Mouse (Mus musculus) G1E (cell line): Measurements from ENCODE around the gene Cnpy1.

ENCODE experiments used
- CTCF ChIP-seq: IDR thresholded peaks from 2 replicates; pipeline ENCODE4 v1.5.1; 2012; ENCODE audit warnings: low read depth, low read length, inconsistent platforms, mixed read lengths
- GATA1 ChIP-seq: IDR thresholded peaks from 2 replicates; pipeline ENCODE4 v1.6.1; 2012; ENCODE audit warnings: borderline replicate concordance, low read length, inconsistent platforms, mixed read lengths
- GATA2 ChIP-seq: IDR thresholded peaks from 2 replicates; pipeline ENCODE4 v1.6.1; 2012; ENCODE audit warnings: low read depth, low read length, inconsistent platforms, borderline replicate concordance
- POLR2AphosphoS5 ChIP-seq: IDR thresholded peaks from 2 replicates; pipeline ENCODE4 v1.6.1; 2012; ENCODE audit warnings: low read depth, low read length, inconsistent platforms; ENCODE audit not compliant: insufficient replicate concordance

DNA sequence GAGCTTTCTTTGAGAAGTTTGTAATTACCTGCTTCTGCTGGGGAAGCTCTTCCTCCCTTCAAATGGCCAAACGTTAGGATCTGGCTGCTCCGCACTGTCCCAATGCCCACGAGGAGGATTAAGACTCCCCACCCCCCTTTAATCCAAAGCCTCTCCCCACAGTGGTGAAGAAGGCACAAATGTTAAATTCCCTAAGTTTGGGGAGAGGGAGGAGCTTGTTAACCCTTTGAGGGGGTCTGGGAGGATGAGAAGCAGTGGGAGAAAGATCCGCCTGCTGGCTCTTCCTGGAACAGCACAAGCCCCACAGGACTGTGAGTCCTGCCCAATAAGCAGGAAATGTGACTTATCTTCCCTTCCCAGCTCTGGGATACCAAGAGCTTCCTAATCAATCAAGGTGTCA, 7.5 kb downstream of the Cnpy1 start:
- TF ChIP-seq CTCF: no peak
- no peak for TF ChIP-seq GATA2
- TF ChIP-seq GATA1: no peak
- TF ChIP-seq POLR2AphosphoS5: no peak
